Mouse (Mus musculus): Measurements from ENCODE around the gene Zfp760.
"Not testable (repeated sequence)": the region's sequence is repeated elsewhere in the genome, so short reads cannot be mapped to it uniquely, and the experiment has no call there.

Gene Zfp760

GRCm38 (mm10) chr17:21707343-21707996, at the start of gene Zfp760:
Gene Zfp760 (plus strand): TSS chr17:21707741.
- peak; percentile 92 for DNase-seq (ENCODE audit: low read depth, low spot score)

- DNase-seq (ENCODE audit: low read depth, low spot score) = not testable (repeated sequence)
These were observed 28.7 kb upstream of the Zfp760 start for GRCm38 (mm10) chr17:21678826-21679225.

- peak; percentile 94 for DNase-seq (ENCODE audit: low read depth, low spot score)
These were observed 28.1 kb upstream of the Zfp760 start for GRCm38 (mm10) chr17:21679273-21680018.

GRCm38 (mm10) chr17:21680019-21680376, 27.5 kb upstream of the Zfp760 start:
- not testable (repeated sequence) for DNase-seq (ENCODE audit: low read depth, low spot score)

- DNase-seq (ENCODE audit: low read depth, low spot score) = no peak
These were observed 16.0 kb upstream of the Zfp760 start, which contains the start of gene Gm10226 for GRCm38 (mm10) chr17:21691560-21691959. Gene Gm10226 (plus strand): TSS chr17:21691860.

- DNase-seq (ENCODE audit: low read depth, low spot score) = no peak
These were observed 14.2 kb upstream of the Zfp760 start for GRCm38 (mm10) chr17:21693342-21693741.

- no peak for DNase-seq (ENCODE audit: low read depth, low spot score)
These were observed 11.5 kb upstream of the Zfp760 start for GRCm38 (mm10) chr17:21696073-21696472.

GRCm38 (mm10) chr17:21702281-21703240, 5.0 kb upstream of the Zfp760 start:
- DNase-seq (ENCODE audit: low read depth, low spot score) = no peak

GRCm38 (mm10) chr17:21703414-21703813, 4.1 kb upstream of the Zfp760 start:
- DNase-seq (ENCODE audit: low read depth, low spot score) = no peak

- DNase-seq (ENCODE audit: low read depth, low spot score) = peak; percentile 33
These were observed 860 bp downstream of the Zfp760 start for GRCm38 (mm10) chr17:21708401-21708800.

- not testable (repeated sequence) for DNase-seq (ENCODE audit: low read depth, low spot score)
These were observed 23.0 kb downstream of the Zfp760 start, which contains the start of gene Zfp229 for GRCm38 (mm10) chr17:21730495-21730894. Gene Zfp229 (plus strand): TSS chr17:21730795.

- DNase-seq (ENCODE audit: low read depth, low spot score) = no peak
These were observed 25.5 kb downstream of the Zfp760 start for GRCm38 (mm10) chr17:21733049-21733448.

- DNase-seq (ENCODE audit: low read depth, low spot score) = peak; percentile 90
These were observed 26.0 kb downstream of the Zfp760 start for GRCm38 (mm10) chr17:21733529-21734031.

GRCm38 (mm10) chr17:21752791-21753190, 45.2 kb downstream of the Zfp760 start:
- no peak for DNase-seq (ENCODE audit: low read depth, low spot score)

- DNase-seq (ENCODE audit: low read depth, low spot score) = no peak
These were observed 46.0 kb downstream of the Zfp760 start for GRCm38 (mm10) chr17:21753342-21754208.

GRCm38 (mm10) chr17:21770336-21770735, 62.8 kb downstream of the Zfp760 start:
- no peak for DNase-seq (ENCODE audit: low read depth, low spot score)

Measured in A20 (cell line).